Mouse (Mus musculus) embryonic facial prominence, embryonic 11.5 days (tissue): ENCODE data around the gene Duxbl3. TPM values are rescaled to one million over a fixed set of nuclear protein-coding genes. Genes with fewer than 3 reads are reported as not detected.

Source experiments
- ATAC-seq: fragments of 200-750 bp; cut with Nextera tagmentation; replicated peaks from 2 replicates; pipeline ENCODE4 v1.8.0; 2017; ENCODE audit warnings: low read depth; ENCODE audit not compliant: insufficient number of reproducible peaks, low FRiP score, low TSS enrichment
- DNase-seq: peaks from one replicate; pipeline ENCODE4 v3.0.0-alpha.2; 2015; ENCODE audit warnings: low spot score
- H3K27ac ChIP-seq: fragments of 300-500 bp; sonication (generic); replicated peaks from 2 replicates; pipeline ENCODE4 v1.5.1; 2014; ENCODE audit warnings: mild to moderate bottlenecking, low read depth, low read length, control low read depth
- H3K27me3 ChIP-seq: fragments of 300-500 bp; sonication (generic); 2 replicates; pipeline ENCODE4 v1.6.1; 2014; ENCODE audit warnings: mild to moderate bottlenecking, low read length, moderate library complexity, mixed read lengths; ENCODE audit not compliant: control insufficient read depth, insufficient read depth
- H3K36me3 ChIP-seq: fragments of 300-500 bp; sonication (generic); replicated peaks from 2 replicates; pipeline ENCODE4 v1.6.1; 2014; ENCODE audit warnings: low read depth, mild to moderate bottlenecking, low read length, moderate library complexity, mixed read lengths; ENCODE audit not compliant: control insufficient read depth, insufficient read depth
- H3K4me1 ChIP-seq: fragments of 300-500 bp; sonication (generic); 2 replicates; pipeline ENCODE4 v1.6.1; 2014; ENCODE audit warnings: low read length, mixed read lengths; ENCODE audit not compliant: control insufficient read depth, insufficient read depth
- H3K4me2 ChIP-seq: fragments of 300-500 bp; sonication (generic); 2 replicates; pipeline ENCODE4 v1.6.1; 2014; ENCODE audit warnings: low read depth, mild to moderate bottlenecking, control low read depth, low read length, moderate library complexity
- H3K4me3 ChIP-seq: fragments of 300-500 bp; sonication (generic); 2 replicates; pipeline ENCODE4 v1.5.1; 2014; ENCODE audit warnings: low read depth, low read length, control low read depth
- H3K9ac ChIP-seq: fragments of 300-500 bp; sonication (generic); replicated peaks from 2 replicates; pipeline ENCODE4 v1.6.1; 2014; ENCODE audit warnings: mild to moderate bottlenecking, control low read depth, low read length
- H3K9me3 ChIP-seq: fragments of 300-500 bp; sonication (generic); replicated peaks from 2 replicates; pipeline ENCODE4 v1.6.1; 2016; ENCODE audit warnings: mild to moderate bottlenecking, low read length, inconsistent platforms, mixed read lengths; ENCODE audit not compliant: control insufficient read depth
- WGBS: fragments of 180-500 bp; shearing (Covaris S2); extraction: QIAGEN DNeasy Blood & Tissue Kit; methylation state at CpG from one replicate; pipeline ENCODE4 v1.1.7; 2014; 5-methylcytosine and 5-hydroxymethylcytosine counted together
- polyA plus RNA-seq: library from polyadenylated mRNA; unstranded; fragments of >200 nt; fragmentation: Nextera tagmentation; extraction: Ambion mirVana; gene quantifications from 2 replicates; pipeline ENCODE4 v1.2.1, GENCODE M21; 2014

Gene Duxbl3
- polyA plus RNA-seq, 1 experiment from 2014 or later, result 4.0 TPM

- no peaks in the 10 kb centered on the region for H3K9me3 ChIP-seq
- no peak overlapping the region for H3K9ac ChIP-seq
- no peak overlapping the region for H3K4me3 ChIP-seq
- no peaks in the 10 kb centered on the region for H3K27me3 ChIP-seq
- ATAC-seq (no peak), DNase-seq (peak; percentile 86)
- H3K36me3 ChIP-seq, result no peaks in the 10 kb centered on the region
- H3K4me1 ChIP-seq, result no peaks in the 10 kb centered on the region
- H3K27ac ChIP-seq, result no peak overlapping the region
- WGBS, result 38% methylated on average over 2 of the region's 2 CpGs
- no peak overlapping the region for H3K4me2 ChIP-seq
Observed at GRCm38 (mm10) chr14:26303111-26303510, 45.3 kb downstream of the Duxbl3 start.

- Histone ChIP-seq H3K27ac (no peak overlapping the region), H3K4me3 (no peak overlapping the region), H3K9ac (no peak overlapping the region), H3K9me3 (no peaks in the 10 kb centered on the region), H3K27me3 (no peaks in the 10 kb centered on the region), H3K4me2 (no peak overlapping the region), H3K36me3 (no peaks in the 10 kb centered on the region), H3K4me1 (no peaks in the 10 kb centered on the region)
- WGBS, result 36% methylated on average over 2 of the region's 2 CpGs
- ATAC-seq (no peak), DNase-seq (peak; percentile 73)
Observed at GRCm38 (mm10) chr14:26306032-26306431, 48.3 kb downstream of the Duxbl3 start.

- Histone ChIP-seq H3K27ac (no peak overlapping the region), H3K4me3 (no peak overlapping the region), H3K4me1 (no peaks in the 10 kb centered on the region), H3K4me2 (no peak overlapping the region), H3K27me3 (no peaks in the 10 kb centered on the region), H3K9ac (no peak overlapping the region), H3K9me3 (no peaks in the 10 kb centered on the region), H3K36me3 (no peaks in the 10 kb centered on the region)
- ATAC-seq, result no peak
- 89% methylated on average over 6 of the region's 6 CpGs for WGBS
- DNase-seq, result no peak
Observed at GRCm38 (mm10) chr14:26308813-26309212, 51.1 kb downstream of the Duxbl3 start.

- Histone ChIP-seq H3K4me3 (no peak overlapping the region), H3K27ac (no peak overlapping the region), H3K36me3 (no peaks in the 10 kb centered on the region), H3K4me2 (no peak overlapping the region), H3K4me1 (no peaks in the 10 kb centered on the region), H3K9ac (no peak overlapping the region), H3K9me3 (no peaks in the 10 kb centered on the region), H3K27me3 (no peaks in the 10 kb centered on the region)
- DNase-seq (no peak), ATAC-seq (no peak)
- 95% methylated on average over 1 of the region's 1 CpGs for WGBS
Observed at GRCm38 (mm10) chr14:26309511-26309910, 51.7 kb downstream of the Duxbl3 start.

GRCm38 (mm10) chr14:26316246-26316730, 58.5 kb downstream of the Duxbl3 start:
- DNase-seq, result no peak
- Histone ChIP-seq H3K27ac (no peak overlapping the region), H3K4me2 (no peak overlapping the region), H3K27me3 (no peaks in the 10 kb centered on the region), H3K9me3 (no peaks in the 10 kb centered on the region), H3K4me3 (no peak overlapping the region), H3K36me3 (no peaks in the 10 kb centered on the region), H3K9ac (no peak overlapping the region), H3K4me1 (no peaks in the 10 kb centered on the region)
- 58% methylated on average over 3 of the region's 3 CpGs for WGBS
- no peak for ATAC-seq

Other genes with a start within 250 kb of the Duxbl3 start
- gene Gm9780, start 215.3 kb upstream of the Duxbl3 start, polyA plus RNA-seq, result 1.1 TPM in 1 of 2 replicates, not detected in the other
- gene Tmem254c, start 190.6 kb upstream of the Duxbl3 start, polyA plus RNA-seq, result 21.5 and 23.7 TPM in 2 replicates
- not detected in 2 replicates for gene Cphx2, start 176.4 kb upstream of the Duxbl3 start, polyA plus RNA-seq
- gene Cphx3, start 175.7 kb upstream of the Duxbl3 start, polyA plus RNA-seq, result not detected in 2 replicates
- gene Duxbl2, start 139.6 kb upstream of the Duxbl3 start, polyA plus RNA-seq, result not detected in 2 replicates
- 0.53 and 0.83 TPM in 2 replicates for gene Plac9b, start 75.5 kb upstream of the Duxbl3 start, polyA plus RNA-seq
- 20.5 and 28.0 TPM in 2 replicates for gene Tmem254b, start 50.9 kb upstream of the Duxbl3 start, polyA plus RNA-seq